Mouse (Mus musculus): Measurements from ENCODE around the gene Ppm1j. TPM values are rescaled to one million over a fixed set of nuclear protein-coding genes. Genes with fewer than 3 reads are reported as not detected.

Ppm1j gene
- polyA plus RNA-seq, 1 experiment from 2014 or later: 33.2 TPM

DNA sequence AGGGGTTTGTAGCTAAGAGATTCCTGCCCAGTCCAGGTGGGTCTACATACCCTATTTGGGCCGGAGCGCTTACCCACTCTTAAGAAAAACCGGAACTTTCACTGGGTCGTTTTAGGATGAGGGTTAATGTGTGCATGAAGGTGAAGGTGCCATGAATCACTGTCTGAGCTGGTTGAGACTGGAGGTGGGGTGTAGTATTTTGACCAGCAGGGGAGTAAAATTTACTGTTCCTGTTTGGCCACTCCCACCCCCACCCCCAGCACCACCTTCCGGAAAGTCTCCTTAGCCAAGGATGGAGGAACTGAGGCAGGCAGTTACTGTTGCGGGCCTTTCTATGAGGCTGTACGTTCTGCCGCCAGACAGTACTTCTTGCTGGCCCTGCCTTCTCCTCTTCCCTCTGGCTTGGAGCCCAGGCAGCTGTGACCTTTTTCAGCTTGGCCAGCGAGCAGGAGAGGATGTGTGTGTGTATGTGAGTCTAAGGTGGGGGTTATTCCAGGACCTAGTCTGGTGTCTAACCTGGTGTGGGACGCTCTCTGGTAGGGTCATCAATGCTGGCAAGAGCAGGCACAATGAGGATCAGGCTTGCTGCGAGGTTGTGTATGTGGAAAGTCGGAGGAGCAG is 1.3 kb downstream of the Ppm1j start:
- peak overlapping the region; percentile 84 to 93 for H3K27ac ChIP-seq (replicated peaks in 1 of 2; ENCODE audit: control insufficient read depth in 1 of 2, insufficient read depth in 1 of 2, low read depth in 2 of 2, low read length in 2 of 2)
- H3K9me3 ChIP-seq (ENCODE audit: control insufficient read depth, low read length): no peaks in the 10 kb centered on the region
- H3K36me3 ChIP-seq (ENCODE audit: control insufficient read depth, insufficient read depth, low read length): peaks cover 16% of the 10 kb centered on the region
- peak overlapping the region; percentile 67 to 71 for H3K4me3 ChIP-seq (ENCODE audit: control insufficient read depth in 1 of 2, insufficient read depth in 1 of 2, low read depth in 1 of 2, low read length in 2 of 2)
- H3K9ac ChIP-seq (ENCODE audit: low read length): peak overlapping the region; percentile 78
- peak overlapping the region; percentile 98 for H3K4me2 ChIP-seq (ENCODE audit: low read length)
- ATAC-seq (ENCODE audit: insufficient number of reproducible peaks, insufficient read depth, low FRiP score, low read depth): peak; percentile 24; the same call in 1 of the 2 replicates
- WGBS: 14% methylated on average over 12 of the region's 12 CpGs
- peaks cover 3% of the 10 kb centered on the region for H3K27me3 ChIP-seq (ENCODE audit: control insufficient read depth, insufficient read depth, low read length)
- peaks cover 17 to 18% of the 10 kb centered on the region in 2 experiments for H3K4me1 ChIP-seq (ENCODE audit: control insufficient read depth in 2 of 2, insufficient read depth in 2 of 2, low read length in 2 of 2)

DNA sequence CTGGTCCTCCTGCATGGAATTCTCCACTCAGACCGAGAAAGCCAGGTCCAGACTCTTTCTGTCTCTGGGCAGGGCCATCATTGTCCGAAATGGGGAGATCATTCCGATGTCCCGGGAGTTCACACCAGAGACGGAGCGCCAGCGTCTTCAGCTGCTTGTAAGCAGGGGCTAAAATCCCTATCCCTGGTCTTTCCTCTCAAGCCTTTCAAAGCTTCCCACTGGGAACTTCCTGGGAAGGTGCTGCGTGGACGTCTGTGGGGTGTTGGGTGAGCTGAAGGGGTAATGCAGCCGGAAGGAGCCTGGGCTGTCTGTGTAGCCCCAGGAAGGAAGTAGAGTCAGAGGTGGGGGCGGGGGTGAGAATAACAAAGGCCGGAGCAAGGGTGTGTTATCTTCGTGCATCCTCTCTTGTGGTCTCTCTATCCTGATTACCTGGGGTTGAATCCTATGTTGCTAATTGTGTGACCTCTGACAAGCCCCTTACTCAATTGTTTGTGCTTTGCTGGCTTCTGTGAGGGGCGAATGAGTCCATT is 3.2 kb downstream of the Ppm1j start:
- no peak overlapping the region for H3K4me3 ChIP-seq (ENCODE audit: control insufficient read depth in 1 of 2, insufficient read depth in 1 of 2, low read depth in 1 of 2, low read length in 2 of 2)
- H3K4me1 ChIP-seq (ENCODE audit: control insufficient read depth in 2 of 2, insufficient read depth in 2 of 2, low read length in 2 of 2): peaks cover 21 to 24% of the 10 kb centered on the region in 2 experiments
- no peaks in the 10 kb centered on the region for H3K9me3 ChIP-seq (ENCODE audit: control insufficient read depth, low read length)
- H3K36me3 ChIP-seq (ENCODE audit: control insufficient read depth, insufficient read depth, low read length): peaks cover 16% of the 10 kb centered on the region
- no peak overlapping the region for H3K27ac ChIP-seq (replicated peaks in 1 of 2; ENCODE audit: control insufficient read depth in 1 of 2, insufficient read depth in 1 of 2, low read depth in 2 of 2, low read length in 2 of 2)
- no peak overlapping the region; the same call in 1 of the 2 replicates for H3K4me2 ChIP-seq (ENCODE audit: low read length)
- ATAC-seq (ENCODE audit: insufficient number of reproducible peaks, insufficient read depth, low FRiP score, low read depth): no peak
- WGBS: 44% methylated on average over 14 of the region's 14 CpGs
- H3K27me3 ChIP-seq (ENCODE audit: control insufficient read depth, insufficient read depth, low read length): no peaks in the 10 kb centered on the region; the same call in 1 of the 2 replicates
- H3K9ac ChIP-seq (ENCODE audit: low read length): no peak overlapping the region

DNA sequence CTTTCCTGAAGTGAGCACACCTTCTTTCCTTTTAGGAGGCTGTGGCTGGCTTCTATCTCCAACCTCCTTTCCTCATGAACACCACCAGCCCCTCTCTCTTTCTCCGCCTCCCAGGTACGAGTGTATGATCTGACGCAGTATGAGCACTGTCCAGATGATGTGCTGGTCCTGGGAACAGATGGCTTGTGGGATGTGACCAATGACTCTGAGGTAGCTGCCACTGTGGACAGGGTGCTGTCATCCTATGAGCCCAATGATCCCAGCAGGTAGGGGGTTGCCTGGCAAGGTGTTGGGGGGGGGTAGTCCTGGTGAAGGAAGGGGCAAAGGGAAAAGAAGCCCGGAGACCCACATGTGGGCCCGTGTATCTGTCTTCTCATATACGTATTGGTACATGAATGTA is 4.4 kb downstream of the Ppm1j start:
- WGBS: 93% methylated on average over 6 of the region's 6 CpGs
- Histone ChIP-seq H3K9ac (ENCODE audit: low read length) (no peak overlapping the region), H3K27ac (replicated peaks in 1 of 2; ENCODE audit: control insufficient read depth in 1 of 2, insufficient read depth in 1 of 2, low read depth in 2 of 2, low read length in 2 of 2) (no peak overlapping the region), H3K4me3 (ENCODE audit: control insufficient read depth in 1 of 2, insufficient read depth in 1 of 2, low read depth in 1 of 2, low read length in 2 of 2) (no peak overlapping the region), H3K36me3 (ENCODE audit: control insufficient read depth, insufficient read depth, low read length) (peaks cover 16% of the 10 kb centered on the region), H3K9me3 (ENCODE audit: control insufficient read depth, low read length) (no peaks in the 10 kb centered on the region), H3K4me2 (ENCODE audit: low read length) (no peak overlapping the region), H3K4me1 (ENCODE audit: control insufficient read depth in 2 of 2, insufficient read depth in 2 of 2, low read length in 2 of 2) (peaks cover 25 to 28% of the 10 kb centered on the region in 2 experiments), H3K27me3 (ENCODE audit: control insufficient read depth, insufficient read depth, low read length) (no peaks in the 10 kb centered on the region)
- no peak for ATAC-seq (ENCODE audit: insufficient number of reproducible peaks, insufficient read depth, low FRiP score, low read depth)

- Histone ChIP-seq H3K9ac (ENCODE audit: low read length) (peak within 1 kb of the TSS; percentile 95), H3K27ac (replicated peaks in 1 of 2; ENCODE audit: control insufficient read depth in 1 of 2, insufficient read depth in 1 of 2, low read depth in 2 of 2, low read length in 2 of 2) (peak within 1 kb of the TSS; percentile 91 to 95), H3K36me3 (ENCODE audit: control insufficient read depth, insufficient read depth, low read length) (peaks cover 35% of the 10 kb centered on the region), H3K9me3 (ENCODE audit: control insufficient read depth, low read length) (no peaks in the 10 kb centered on the region), H3K27me3 (ENCODE audit: control insufficient read depth, insufficient read depth, low read length) (no peaks in the 10 kb centered on the region), H3K4me2 (ENCODE audit: low read length) (peak within 1 kb of the TSS; percentile 90), H3K4me3 (ENCODE audit: control insufficient read depth in 1 of 2, insufficient read depth in 1 of 2, low read depth in 1 of 2, low read length in 2 of 2) (peak within 1 kb of the TSS; percentile 83 to 93), H3K4me1 (ENCODE audit: control insufficient read depth in 2 of 2, insufficient read depth in 2 of 2, low read length in 2 of 2) (peaks cover 37 to 39% of the 10 kb centered on the region in 2 experiments)
- ATAC-seq (ENCODE audit: insufficient number of reproducible peaks, insufficient read depth, low FRiP score, low read depth): no peak
- WGBS: 18% methylated on average over 3 of the region's 3 CpGs
Observed at GRCm38 (mm10) chr3:104788075-104788474, 7.2 kb downstream of the Ppm1j start, which contains the start of gene Rhoc. Gene Rhoc, plus strand, starts transcription at chr3:104788375.

DNA sequence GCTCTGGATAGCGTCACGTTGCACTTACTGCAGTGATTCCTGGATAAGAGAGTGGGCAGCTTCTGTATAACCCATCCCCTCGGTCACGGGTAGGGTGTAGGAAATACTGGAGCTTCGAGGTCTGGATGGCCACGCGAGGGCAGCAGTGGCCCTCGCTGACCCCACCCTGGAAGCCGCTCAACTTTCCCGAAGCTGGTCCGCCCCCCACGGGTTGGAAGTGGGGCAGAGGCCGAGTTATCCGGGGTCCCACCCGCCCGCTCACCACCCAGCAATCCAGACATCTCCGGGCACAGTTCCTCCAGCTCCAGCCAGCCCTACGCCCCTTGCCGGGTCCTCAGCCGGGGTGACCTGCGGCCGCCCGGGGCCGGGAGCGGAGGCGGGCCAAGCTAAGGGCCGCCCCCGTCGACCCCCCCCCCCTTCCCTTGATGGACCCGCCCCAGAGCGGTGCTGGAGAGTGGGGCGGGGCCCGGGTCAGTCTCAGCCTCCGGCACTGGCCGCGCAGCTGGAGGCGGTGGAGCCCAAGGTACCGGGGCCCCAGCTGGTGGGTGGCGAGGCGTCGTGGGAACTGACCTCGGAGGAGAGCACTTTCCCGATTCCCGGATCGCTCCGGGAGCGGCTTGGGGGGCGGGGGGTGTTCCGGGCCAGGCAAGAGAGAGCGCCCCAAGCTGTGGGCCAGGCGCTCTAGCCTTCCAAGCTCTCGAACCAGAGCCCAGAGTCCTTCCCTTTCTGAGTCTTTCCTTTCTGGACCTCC is 7.9 kb downstream of the Ppm1j start:
- Histone ChIP-seq H3K9me3 (ENCODE audit: control insufficient read depth, low read length) (no peaks in the 10 kb centered on the region), H3K27me3 (ENCODE audit: control insufficient read depth, insufficient read depth, low read length) (no peaks in the 10 kb centered on the region), H3K36me3 (ENCODE audit: control insufficient read depth, insufficient read depth, low read length) (peaks cover 41% of the 10 kb centered on the region), H3K4me2 (ENCODE audit: low read length) (peak overlapping the region; percentile 90), H3K9ac (ENCODE audit: low read length) (peak overlapping the region; percentile 95), H3K27ac (replicated peaks in 1 of 2; ENCODE audit: control insufficient read depth in 1 of 2, insufficient read depth in 1 of 2, low read depth in 2 of 2, low read length in 2 of 2) (peak overlapping the region; percentile 91 to 95), H3K4me3 (ENCODE audit: control insufficient read depth in 1 of 2, insufficient read depth in 1 of 2, low read depth in 1 of 2, low read length in 2 of 2) (peak overlapping the region; percentile 83 to 93), H3K4me1 (ENCODE audit: control insufficient read depth in 2 of 2, insufficient read depth in 2 of 2, low read length in 2 of 2) (peaks cover 38 to 44% of the 10 kb centered on the region in 2 experiments)
- ATAC-seq (ENCODE audit: insufficient number of reproducible peaks, insufficient read depth, low FRiP score, low read depth): peak; percentile 90
- 1% methylated on average over 42 of the region's 52 CpGs for WGBS

DNA sequence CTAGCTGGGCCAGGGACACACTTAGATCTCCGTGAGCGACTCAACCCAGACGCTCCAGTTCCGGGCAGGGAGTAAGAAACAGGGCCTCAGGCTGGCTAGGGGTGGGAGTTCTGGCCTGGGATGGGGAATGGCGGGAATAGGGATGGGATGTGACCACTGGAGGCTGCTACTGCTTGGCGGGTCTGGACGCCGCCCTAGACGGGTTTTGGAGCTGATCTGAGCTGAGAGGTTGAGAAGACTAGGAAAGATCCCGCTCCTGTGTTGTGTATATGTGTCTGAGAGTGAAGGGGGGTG is 8.4 kb downstream of the Ppm1j start:
- peak overlapping the region; percentile 95 for H3K9ac ChIP-seq (ENCODE audit: low read length)
- WGBS: 2% methylated on average over 10 of the region's 10 CpGs
- H3K4me2 ChIP-seq (ENCODE audit: low read length): peak overlapping the region; percentile 90
- peak overlapping the region; percentile 83 to 93 for H3K4me3 ChIP-seq (ENCODE audit: control insufficient read depth in 1 of 2, insufficient read depth in 1 of 2, low read depth in 1 of 2, low read length in 2 of 2)
- H3K27me3 ChIP-seq (ENCODE audit: control insufficient read depth, insufficient read depth, low read length): no peaks in the 10 kb centered on the region
- peaks cover 46% of the 10 kb centered on the region for H3K36me3 ChIP-seq (ENCODE audit: control insufficient read depth, insufficient read depth, low read length)
- peak; percentile 17 for ATAC-seq (ENCODE audit: insufficient number of reproducible peaks, insufficient read depth, low FRiP score, low read depth)
- H3K27ac ChIP-seq (replicated peaks in 1 of 2; ENCODE audit: control insufficient read depth in 1 of 2, insufficient read depth in 1 of 2, low read depth in 2 of 2, low read length in 2 of 2): peak overlapping the region; percentile 91 to 95
- H3K9me3 ChIP-seq (ENCODE audit: control insufficient read depth, low read length): no peaks in the 10 kb centered on the region
- H3K4me1 ChIP-seq (ENCODE audit: control insufficient read depth in 2 of 2, insufficient read depth in 2 of 2, low read length in 2 of 2): peaks cover 40 to 50% of the 10 kb centered on the region in 2 experiments

DNA sequence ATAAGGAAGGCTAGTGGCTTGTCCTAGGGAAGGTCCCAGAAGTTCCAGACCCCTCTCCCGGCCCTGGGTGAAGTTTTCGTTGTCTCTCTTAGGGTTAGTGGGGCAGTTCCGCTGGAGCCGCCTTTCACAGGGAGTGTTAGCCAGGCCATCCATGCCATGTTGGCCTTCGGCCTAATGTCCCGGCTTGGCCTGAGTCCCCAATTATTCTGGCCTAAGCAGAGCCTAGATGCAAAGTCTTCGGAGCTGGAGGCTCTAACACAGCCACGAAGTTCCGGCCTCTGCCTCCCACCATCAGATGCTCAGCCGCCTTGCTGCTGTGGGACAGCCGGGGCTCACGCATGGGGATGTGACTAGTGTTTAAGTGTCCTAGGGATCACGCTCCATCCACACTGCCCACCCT is 9.0 kb downstream of the Ppm1j start:
- 11% methylated on average over 13 of the region's 13 CpGs for WGBS
- peak overlapping the region; percentile 95 for H3K9ac ChIP-seq (ENCODE audit: low read length)
- H3K27ac ChIP-seq (replicated peaks in 1 of 2; ENCODE audit: control insufficient read depth in 1 of 2, insufficient read depth in 1 of 2, low read depth in 2 of 2, low read length in 2 of 2): peak overlapping the region; percentile 91 to 95
- H3K4me2 ChIP-seq (ENCODE audit: low read length): peak overlapping the region; percentile 90
- peaks cover 49% of the 10 kb centered on the region for H3K36me3 ChIP-seq (ENCODE audit: control insufficient read depth, insufficient read depth, low read length)
- H3K4me1 ChIP-seq (ENCODE audit: control insufficient read depth in 2 of 2, insufficient read depth in 2 of 2, low read length in 2 of 2): peaks cover 44 to 54% of the 10 kb centered on the region in 2 experiments
- no peaks in the 10 kb centered on the region for H3K27me3 ChIP-seq (ENCODE audit: control insufficient read depth, insufficient read depth, low read length)
- H3K4me3 ChIP-seq (ENCODE audit: control insufficient read depth in 1 of 2, insufficient read depth in 1 of 2, low read depth in 1 of 2, low read length in 2 of 2): peak overlapping the region; percentile 83 to 93
- ATAC-seq (ENCODE audit: insufficient number of reproducible peaks, insufficient read depth, low FRiP score, low read depth): no peak
- H3K9me3 ChIP-seq (ENCODE audit: control insufficient read depth, low read length): no peaks in the 10 kb centered on the region
